ENCODE assay signal across 14 mouse cellular contexts in the genomic region with DNA sequence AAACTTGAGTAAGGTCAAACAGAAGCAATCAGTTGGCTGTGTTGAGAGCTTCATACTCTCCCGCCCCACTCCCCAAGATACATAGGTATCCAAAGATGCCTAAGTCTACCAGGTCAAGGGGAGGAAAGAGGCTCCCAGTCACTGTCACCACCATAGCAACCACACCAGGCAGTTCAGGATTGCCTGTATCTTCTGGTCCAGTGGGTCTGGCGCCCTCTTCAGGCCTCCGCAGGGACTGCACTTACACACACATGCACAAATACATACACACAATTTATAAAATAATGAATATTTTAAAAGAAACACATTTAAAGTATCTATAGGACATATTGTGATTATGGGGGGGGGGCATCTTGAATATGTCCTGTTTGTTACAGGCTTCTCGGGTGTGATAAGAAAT. TPM values are rescaled to one million over a fixed set of nuclear protein-coding genes. Genes with fewer than 3 reads are reported as not detected.
DNase-seq lines count a peak whose midpoint lies in the region; ATAC-seq and TF ChIP-seq lines count a peak whose summit lies in the region.
"Had no signal": no experiment of that assay in that cellular context is flagged by ENCODE, and none has a peak within 500 bp of the region (broad histone marks: within the 10 kb centered on the region; RNA-seq: fewer than 3 reads in every experiment).

No protein-coding gene starts in this region.

- no peak for DNase-seq in gastrocnemius, adult 2 months
- no peak for DNase-seq in gastrocnemius, postnatal 14 days
- no peak for DNase-seq in liver, postnatal 0 days
- DNase-seq in hindbrain, embryonic 14.5 days (ENCODE audit: low spot score) = no peak
- DNase-seq in urinary bladder, postnatal 4 days (ENCODE audit: low spot score in 2 of 2) = no peak
- DNase-seq: cerebellum, adult 8-10 months; left cerebral cortex, postnatal 4 days had no signal

- TF ChIP-seq EP300 in liver, postnatal 0 days (IDR thresholded peaks at IDR 0.05; ENCODE audit: low read depth) = no peak

- H3K27ac ChIP-seq in gastrocnemius, adult 2 months = no peak overlapping the region
- no peak overlapping the region for H3K27ac ChIP-seq in liver, postnatal 0 days (ENCODE audit: low read depth)
- no peak overlapping the region for H3K27ac ChIP-seq in liver, embryonic 12.5 days
- no peak overlapping the region for H3K27ac ChIP-seq in cortical plate, adult 2 months (ENCODE audit: insufficient read depth, low read length)
- H3K27ac ChIP-seq in hindbrain, embryonic 14.5 days = no peak overlapping the region
- H3K27ac ChIP-seq: forebrain, embryonic 12.5 days; lung, embryonic 15.5 days; midbrain, embryonic 10.5 days had no signal

- H3K4me3 ChIP-seq in gastrocnemius, adult 2 months = no peak overlapping the region
- H3K4me3 ChIP-seq in liver, postnatal 0 days (ENCODE audit: low read depth, low read length) = no peak overlapping the region
- no peak overlapping the region for H3K4me3 ChIP-seq in liver, embryonic 12.5 days
- no peak overlapping the region for H3K4me3 ChIP-seq in E14TG2a.4 (replicated peaks; ENCODE audit: low read length)
- H3K4me3 ChIP-seq in cortical plate, adult 2 months (ENCODE audit: insufficient read depth, low read length) = no peak overlapping the region
- H3K4me3 ChIP-seq in hindbrain, embryonic 14.5 days (replicated peaks; ENCODE audit: low read length) = no peak overlapping the region
- H3K4me3 ChIP-seq: forebrain, embryonic 12.5 days; heart, embryonic 12.5 days; lung, embryonic 15.5 days; midbrain, embryonic 10.5 days had no signal

- H3K36me3 ChIP-seq in liver, postnatal 0 days (replicated peaks; ENCODE audit: insufficient read depth, low read length) = no peaks in the 10 kb centered on the region
- no peaks in the 10 kb centered on the region for H3K36me3 ChIP-seq in liver, embryonic 12.5 days
- H3K36me3 ChIP-seq in E14TG2a.4 (ENCODE audit: insufficient read depth, low read length) = peaks cover 55% of the 10 kb centered on the region
- no peaks in the 10 kb centered on the region for H3K36me3 ChIP-seq in hindbrain, embryonic 14.5 days (replicated peaks; ENCODE audit: control insufficient read depth, insufficient read depth)
- H3K36me3 ChIP-seq: forebrain, embryonic 12.5 days; lung, embryonic 15.5 days had no signal

- H3K4me1 ChIP-seq in liver, postnatal 0 days (ENCODE audit: insufficient read depth) = peaks cover 15% of the 10 kb centered on the region
- H3K4me1 ChIP-seq in liver, embryonic 12.5 days = peaks cover 15% of the 10 kb centered on the region; the same call in 1 of the 2 replicates
- H3K4me1 ChIP-seq in E14TG2a.4 (replicated peaks; ENCODE audit: low read depth, low read length) = peaks cover 95% of the 10 kb centered on the region
- no peaks in the 10 kb centered on the region for H3K4me1 ChIP-seq in cortical plate, adult 2 months (ENCODE audit: control insufficient read depth, insufficient read depth, low read length)
- H3K4me1 ChIP-seq in hindbrain, embryonic 14.5 days (replicated peaks; ENCODE audit: control insufficient read depth, insufficient read depth, low read length) = 0 out of 2 replicates have a peak, but pooled peaks cover 3% of the 10 kb centered on the region

- TF ChIP-seq POLR2A in cortical plate, adult 2 months (IDR thresholded peaks at IDR 0.05; ENCODE audit: extremely low read depth, insufficient read depth, low read length) = no peak

- H3K27me3 ChIP-seq in liver, postnatal 0 days (ENCODE audit: insufficient read depth, low read length) = no peaks in the 10 kb centered on the region
- no peaks in the 10 kb centered on the region for H3K27me3 ChIP-seq in liver, embryonic 12.5 days (replicated peaks)
- H3K27me3 ChIP-seq in E14TG2a.4 (ENCODE audit: insufficient read depth, low read length) = no peaks in the 10 kb centered on the region
- H3K27me3 ChIP-seq in hindbrain, embryonic 14.5 days (ENCODE audit: control insufficient read depth, insufficient read depth, low read length) = no peaks in the 10 kb centered on the region
- H3K27me3 ChIP-seq: forebrain, embryonic 12.5 days; heart, embryonic 12.5 days; lung, embryonic 15.5 days had no signal

- no peaks in the 10 kb centered on the region for H3K9me3 ChIP-seq in liver, postnatal 0 days (ENCODE audit: low read length)
- H3K9me3 ChIP-seq in liver, embryonic 12.5 days (replicated peaks) = no peaks in the 10 kb centered on the region
- H3K9me3 ChIP-seq in E14TG2a.4 (ENCODE audit: low read length) = no peaks in the 10 kb centered on the region
- H3K9me3 ChIP-seq in hindbrain, embryonic 14.5 days (ENCODE audit: control insufficient read depth, low read length) = no peaks in the 10 kb centered on the region
- H3K9me3 ChIP-seq: heart, embryonic 12.5 days; lung, embryonic 15.5 days; midbrain, embryonic 10.5 days had no signal

- peak; percentile 43 for TF ChIP-seq CTCF in gastrocnemius, adult 2 months (IDR thresholded peaks at IDR 0.05)
- peak; percentile 58 for TF ChIP-seq CTCF in liver, postnatal 0 days (IDR thresholded peaks at IDR 0.05; ENCODE audit: low read depth)
- peak; percentile 98 for TF ChIP-seq CTCF in E14TG2a.4 (conservative IDR thresholded peaks at IDR 0.05; ENCODE audit: low read length)
- 0 out of 2 replicates have a peak, but pooled peaks have one; percentile 11 for TF ChIP-seq CTCF in cortical plate, adult 2 months (IDR thresholded peaks at IDR 0.05; ENCODE audit: extremely low read depth, insufficient read depth, low read length)

- no peak overlapping the region for H3K4me2 ChIP-seq in liver, postnatal 0 days (ENCODE audit: low read depth, low read length)
- no peak overlapping the region for H3K4me2 ChIP-seq in liver, embryonic 12.5 days
- no peak overlapping the region for H3K4me2 ChIP-seq in hindbrain, embryonic 14.5 days (replicated peaks)
- H3K4me2 ChIP-seq: forebrain, embryonic 12.5 days; heart, embryonic 12.5 days; lung, embryonic 15.5 days had no signal

- no peak for ATAC-seq in liver, postnatal 0 days
- no peak for ATAC-seq in liver, embryonic 12.5 days
- no peak for ATAC-seq in hindbrain, embryonic 14.5 days (ENCODE audit: low FRiP score)

- intact Hi-C loops in gastrocnemius, adult 2 months (cut with DNase I) = no loop called here
- intact Hi-C loops in gastrocnemius, postnatal 14 days (cut with DNase I; ENCODE audit: low total_unique reads) = no loop called here

- no peak overlapping the region for H3K9ac ChIP-seq in liver, postnatal 0 days (replicated peaks)
- H3K9ac ChIP-seq in liver, embryonic 12.5 days = no peak overlapping the region
- H3K9ac ChIP-seq in hindbrain, embryonic 14.5 days = no peak overlapping the region
- H3K9ac ChIP-seq: forebrain, embryonic 12.5 days; heart, embryonic 12.5 days; lung, embryonic 15.5 days had no signal

- 77% methylated on average over 4 of the region's 4 CpGs for WGBS in liver, postnatal 0 days (ENCODE audit: insufficient replicate concordance)
- WGBS in liver, embryonic 12.5 days (ENCODE audit: insufficient replicate concordance) = 69% methylated on average over 4 of the region's 4 CpGs
- WGBS in hindbrain, embryonic 14.5 days = 82% methylated on average over 4 of the region's 4 CpGs

RNA-seq across cellular contexts. Expression of gene Col18a1, which starts 45.8 kb away (rescaled TPM):
- 1 to 10 TPM; 3.8 to 6.0 TPM for total RNA-seq in gastrocnemius, adult 2 months (2021)
- total RNA-seq in gastrocnemius, postnatal 14 days (2021) = 10 to 100 TPM; 20.2 to 24.5 TPM
- 137 and 167 TPM in 2 replicates for polyA plus RNA-seq in liver, postnatal 0 days (2015; fragmentation: Nextera tagmentation; extraction: Ambion mirVana)
- polyA plus RNA-seq in liver, embryonic 12.5 days (2016; fragmentation: Nextera tagmentation; extraction: Ambion mirVana) = 38.3 and 42.4 TPM in 2 replicates
- 2.3 and 2.7 TPM in 2 replicates for polyA plus RNA-seq in cortical plate, adult 2 months (2012; rRNA removed)
- 38.6 and 51.2 TPM in 2 replicates for polyA plus RNA-seq in hindbrain, embryonic 14.5 days (2014; fragmentation: Nextera tagmentation; extraction: Ambion mirVana)

Comparison
In these comparisons a context has a peak if more than half of its experiments do, and no peak if none do; other contexts are left out.
1. CTCF ChIP-seq: peak in every context shown above with its lines; median percentile 98 in E14TG2a.4; 58 in liver, postnatal 0 days; 43 in gastrocnemius, adult 2 months; 11 in cortical plate, adult 2 months.
2. RNA of gene Col18a1, which starts 45.8 kb away (polyA plus RNA-seq): 137 to 167 TPM in liver, postnatal 0 days, 38.6 to 51.2 TPM in hindbrain, embryonic 14.5 days and 38.3 to 42.4 TPM in liver, embryonic 12.5 days; 2.3 to 2.7 TPM in cortical plate, adult 2 months; every median in the first group is over 10 times any median in the second.